In the genomic region with DNA sequence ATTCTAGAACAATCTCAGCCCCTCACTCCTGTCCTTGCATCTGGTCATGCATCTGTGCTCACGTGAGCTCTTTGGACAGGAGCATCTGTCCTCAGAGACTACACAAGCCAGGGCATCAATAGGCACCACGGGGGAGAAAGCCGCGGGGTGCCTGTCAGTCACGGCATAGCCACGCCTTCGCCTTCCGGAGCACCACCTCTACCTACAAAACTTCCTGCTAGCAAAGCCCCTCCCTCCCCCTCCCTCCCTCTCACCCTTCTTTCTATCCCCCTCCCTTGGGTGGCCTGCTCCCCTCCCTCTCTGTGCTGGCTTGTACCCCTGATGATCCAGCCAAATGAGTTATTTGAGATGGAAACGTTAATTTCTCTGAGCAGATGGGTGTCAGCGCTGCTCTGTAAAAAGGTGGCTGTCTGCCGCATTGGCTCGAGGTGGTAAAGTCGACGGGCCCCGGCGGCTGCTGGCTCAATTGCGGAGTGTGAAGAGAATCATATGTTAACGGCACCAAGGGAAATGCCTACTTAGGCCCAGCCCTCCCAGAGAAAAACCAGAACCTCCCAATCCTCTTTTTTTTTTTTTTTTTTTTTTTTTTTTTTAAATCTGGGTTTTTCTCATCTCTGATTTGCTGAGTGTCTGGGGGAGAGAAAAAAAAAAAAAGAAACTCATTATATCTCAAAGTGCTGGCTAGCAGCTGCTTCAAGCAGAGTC, we compare ENCODE assay signal across 8 mouse cellular contexts.
DNase-seq lines count a peak whose midpoint lies in the region; ATAC-seq and TF ChIP-seq lines count a peak whose summit lies in the region.

No protein-coding gene starts in this region.

- peak overlapping the region; percentile 42 for H3K9ac ChIP-seq in heart, embryonic 13.5 days
- no peak overlapping the region for H3K9ac ChIP-seq in liver, postnatal 0 days (replicated peaks)

- H3K4me1 ChIP-seq in heart, embryonic 13.5 days = peaks cover 27% of the 10 kb centered on the region
- peaks cover 5% of the 10 kb centered on the region; the same call in 1 of the 2 replicates for H3K4me1 ChIP-seq in liver, postnatal 0 days (ENCODE audit: insufficient read depth)
- H3K4me1 ChIP-seq in olfactory bulb, adult 2 months (ENCODE audit: control insufficient read depth, insufficient read depth, low read length) = peaks cover 19% of the 10 kb centered on the region

- no peak overlapping the region for H3K27ac ChIP-seq in heart, embryonic 13.5 days (replicated peaks)
- no peak overlapping the region for H3K27ac ChIP-seq in liver, postnatal 0 days (ENCODE audit: low read depth)
- H3K27ac ChIP-seq in olfactory bulb, adult 2 months (ENCODE audit: insufficient read depth, low read depth, low read length) = no peak overlapping the region

- H3K4me3 ChIP-seq in heart, embryonic 13.5 days = peak overlapping the region; percentile 43
- H3K4me3 ChIP-seq in liver, postnatal 0 days (ENCODE audit: low read depth, low read length) = peak overlapping the region; percentile 33
- H3K4me3 ChIP-seq in olfactory bulb, adult 2 months (ENCODE audit: insufficient read depth, low read depth, low read length) = peak overlapping the region; percentile 13

- H3K36me3 ChIP-seq in heart, embryonic 13.5 days = no peaks in the 10 kb centered on the region
- H3K36me3 ChIP-seq in liver, postnatal 0 days (replicated peaks; ENCODE audit: insufficient read depth, low read length) = no peaks in the 10 kb centered on the region

- H3K27me3 ChIP-seq in heart, embryonic 13.5 days (replicated peaks) = peaks cover 40% of the 10 kb centered on the region
- H3K27me3 ChIP-seq in liver, postnatal 0 days (ENCODE audit: insufficient read depth, low read length) = peaks cover 23% of the 10 kb centered on the region

- H3K4me2 ChIP-seq in heart, embryonic 13.5 days = peak overlapping the region; percentile 71
- peak overlapping the region; percentile 71 for H3K4me2 ChIP-seq in liver, postnatal 0 days (ENCODE audit: low read depth, low read length)

- DNase-seq in layer of hippocampus, adult 11-12 months (ENCODE audit: low spot score) = peak; percentile 53
- DNase-seq in layer of hippocampus, adult 9-10 months (ENCODE audit: low spot score) = no peak
- DNase-seq in embryo, embryonic 10 days (ENCODE audit: low spot score) = peak; percentile 62
- DNase-seq in kidney, postnatal 14 days = peak; percentile 24
- peak; percentile 51 for DNase-seq in liver, postnatal 0 days
- no peak for DNase-seq in adrenal gland, postnatal 4 days (ENCODE audit: low spot score in 2 of 2)

- TF ChIP-seq CTCF in liver, postnatal 0 days (IDR thresholded peaks at IDR 0.05; ENCODE audit: low read depth) = no peak
- no peak for TF ChIP-seq CTCF in olfactory bulb, adult 2 months (IDR thresholded peaks at IDR 0.05; ENCODE audit: insufficient read depth, low read depth, low read length)

- under 1% methylated on average over 18 of the region's 18 CpGs for WGBS in heart, embryonic 13.5 days
- WGBS in liver, postnatal 0 days (ENCODE audit: insufficient replicate concordance) = under 1% methylated on average over 18 of the region's 18 CpGs
- 9% methylated on average over 18 of the region's 18 CpGs for WGBS in olfactory bulb, adult 2 months

- ATAC-seq in heart, embryonic 13.5 days (ENCODE audit: extremely low read depth, insufficient number of reproducible peaks, low FRiP score, low TSS enrichment) = no peak
- ATAC-seq in liver, postnatal 0 days = peak; percentile 54; the same call in 1 of the 2 replicates

- TF ChIP-seq POLR2A in olfactory bulb, adult 2 months (IDR thresholded peaks at IDR 0.05; ENCODE audit: insufficient read depth, low read depth, low read length) = no peak

- TF ChIP-seq EP300 in liver, postnatal 0 days (IDR thresholded peaks at IDR 0.05; ENCODE audit: low read depth) = no peak

- no peaks in the 10 kb centered on the region for H3K9me3 ChIP-seq in heart, embryonic 13.5 days
- no peaks in the 10 kb centered on the region for H3K9me3 ChIP-seq in liver, postnatal 0 days (ENCODE audit: low read length)

Comparison
In these comparisons a context has a peak if more than half of its experiments do, and no peak if none do; other contexts are left out.
1. DNase-seq: peak in layer of hippocampus, adult 11-12 months (single experiment), embryo, embryonic 10 days (single experiment), kidney, postnatal 14 days (single experiment) and liver, postnatal 0 days (single experiment); none in layer of hippocampus, adult 9-10 months (single experiment) and adrenal gland, postnatal 4 days (0 of 2).
2. Peak in every context shown above with its lines, with median percentiles within 50 percentile points of each other: H3K4me3 ChIP-seq.